Mouse (Mus musculus): ENCODE measurements around the gene Dnm3.
A peak's percentile ranks its signal among the peaks of the same experiment; 100 is the strongest.

The Dnm3 gene

GRCm38 (mm10) chr1:162216656-162217055 is 261.2 kb downstream of the Dnm3 start:
- DNase-seq (ENCODE audit: extremely low read depth, low read depth, low spot score), result no peak

GRCm38 (mm10) chr1:162215743-162216142 is 262.1 kb downstream of the Dnm3 start:
- no peak for DNase-seq (ENCODE audit: extremely low read depth, low read depth, low spot score)

- no peak for DNase-seq (ENCODE audit: extremely low read depth, low read depth, low spot score)
Observed at GRCm38 (mm10) chr1:162213066-162213465, 264.8 kb downstream of the Dnm3 start.

- no peak for DNase-seq (ENCODE audit: extremely low read depth, low read depth, low spot score)
Observed at GRCm38 (mm10) chr1:162210529-162210928, 267.3 kb downstream of the Dnm3 start.

- no peak for DNase-seq (ENCODE audit: extremely low read depth, low read depth, low spot score)
Observed at GRCm38 (mm10) chr1:162209487-162210149, 268.2 kb downstream of the Dnm3 start.

- no peak for DNase-seq (ENCODE audit: extremely low read depth, low read depth, low spot score)
Observed at GRCm38 (mm10) chr1:162209010-162209409, 268.8 kb downstream of the Dnm3 start.

- no peak for DNase-seq (ENCODE audit: extremely low read depth, low read depth, low spot score)
Observed at GRCm38 (mm10) chr1:162207708-162208043, 270.2 kb downstream of the Dnm3 start.

- DNase-seq (ENCODE audit: extremely low read depth, low read depth, low spot score), result no peak
Observed at GRCm38 (mm10) chr1:162206998-162207707, 270.7 kb downstream of the Dnm3 start.

GRCm38 (mm10) chr1:162202465-162203348 is 275.1 kb downstream of the Dnm3 start:
- no peak for DNase-seq (ENCODE audit: extremely low read depth, low read depth, low spot score)

- DNase-seq (ENCODE audit: extremely low read depth, low read depth, low spot score), result peak; percentile 16
Observed at GRCm38 (mm10) chr1:162200446-162200845, 277.4 kb downstream of the Dnm3 start.

GRCm38 (mm10) chr1:162196812-162197680 is 280.8 kb downstream of the Dnm3 start:
- DNase-seq (ENCODE audit: extremely low read depth, low read depth, low spot score), result no peak

GRCm38 (mm10) chr1:162188744-162189143 is 289.1 kb downstream of the Dnm3 start:
- DNase-seq (ENCODE audit: extremely low read depth, low read depth, low spot score), result no peak

- no peak for DNase-seq (ENCODE audit: extremely low read depth, low read depth, low spot score)
Observed at GRCm38 (mm10) chr1:162187352-162188120, 290.3 kb downstream of the Dnm3 start.

- DNase-seq (ENCODE audit: extremely low read depth, low read depth, low spot score), result no peak
Observed at GRCm38 (mm10) chr1:162186470-162187351, 291.1 kb downstream of the Dnm3 start.

- DNase-seq (ENCODE audit: extremely low read depth, low read depth, low spot score), result no peak
Observed at GRCm38 (mm10) chr1:162184003-162184748, 293.7 kb downstream of the Dnm3 start.

- no peak for DNase-seq (ENCODE audit: extremely low read depth, low read depth, low spot score)
Observed at GRCm38 (mm10) chr1:162183438-162183837, 294.4 kb downstream of the Dnm3 start.

GRCm38 (mm10) chr1:162181187-162181975 is 296.5 kb downstream of the Dnm3 start:
- DNase-seq (ENCODE audit: extremely low read depth, low read depth, low spot score), result no peak

- DNase-seq (ENCODE audit: extremely low read depth, low read depth, low spot score), result no peak
Observed at GRCm38 (mm10) chr1:162180451-162180850, 297.4 kb downstream of the Dnm3 start.

Measured in fat pad, adult 2 months (tissue).